Mouse (Mus musculus) midbrain, embryonic 14.5 days (tissue): ENCODE measurements around the gene Osbpl9. TPM values are rescaled to one million over a fixed set of nuclear protein-coding genes. Genes with fewer than 3 reads are reported as not detected.

ENCODE experiments used
- ATAC-seq: fragments of 200-750 bp; cut with Nextera tagmentation; 2 replicates; pipeline ENCODE4 v1.8.0; 2017; ENCODE audit warnings: moderate number of reproducible peaks, moderate library complexity; ENCODE audit not compliant: low FRiP score, low TSS enrichment
- DNase-seq: peaks from one replicate; pipeline ENCODE4 v3.0.0-alpha.2; 2015
- H3K27ac ChIP-seq: fragments of 300-500 bp; sonication (generic); replicated peaks from 2 replicates; pipeline ENCODE4 v1.5.1; 2014; ENCODE audit warnings: mild to moderate bottlenecking, low read depth, low read length, moderate library complexity
- H3K27me3 ChIP-seq: fragments of 300-500 bp; sonication (generic); 2 replicates; pipeline ENCODE4 v1.6.1; 2014; ENCODE audit warnings: low read length, control low read depth, mixed read lengths; ENCODE audit not compliant: control insufficient read depth, insufficient read depth
- H3K36me3 ChIP-seq: fragments of 300-500 bp; sonication (generic); 2 replicates; pipeline ENCODE4 v1.6.1; 2014; ENCODE audit warnings: low read length, control low read depth; ENCODE audit not compliant: control insufficient read depth, insufficient read depth
- H3K4me1 ChIP-seq: fragments of 300-500 bp; sonication (generic); 2 replicates; pipeline ENCODE4 v1.6.1; 2014; ENCODE audit warnings: mild to moderate bottlenecking, antibody characterized with exemption, low read length, control low read depth; ENCODE audit not compliant: control insufficient read depth, insufficient read depth
- H3K4me2 ChIP-seq: fragments of 300-500 bp; sonication (generic); 2 replicates; pipeline ENCODE4 v1.6.1; 2014; ENCODE audit warnings: mild to moderate bottlenecking, low read length, moderate library complexity
- H3K4me3 ChIP-seq: fragments of 300-500 bp; sonication (generic); replicated peaks from 2 replicates; pipeline ENCODE4 v1.5.1; 2014; ENCODE audit warnings: low read depth, low read length
- H3K9ac ChIP-seq: fragments of 300-500 bp; sonication (generic); replicated peaks from 2 replicates; pipeline ENCODE4 v1.6.1; 2014; ENCODE audit warnings: mild to moderate bottlenecking, low read length, moderate library complexity
- H3K9me3 ChIP-seq: fragments of 300-500 bp; sonication (generic); 2 replicates; pipeline ENCODE4 v1.6.1; 2016; ENCODE audit warnings: low read length, control low read depth, mixed read lengths; ENCODE audit not compliant: control insufficient read depth
- WGBS: fragments of 180-500 bp; shearing (Covaris S2); extraction: QIAGEN DNeasy Blood & Tissue Kit; methylation state at CpG from one replicate; pipeline ENCODE4 v1.1.7; 2014; 5-methylcytosine and 5-hydroxymethylcytosine counted together
- polyA plus RNA-seq: library from polyadenylated mRNA; unstranded; fragments of >200 nt; fragmentation: Nextera tagmentation; extraction: Ambion mirVana; gene quantifications from 2 replicates; pipeline ENCODE4 v1.2.1, GENCODE M21; 2014

The Osbpl9 gene
- polyA plus RNA-seq, 1 experiment from 2014 or later, result 81.1 TPM

- Histone ChIP-seq H3K4me2 (no peak overlapping the region), H3K4me1 (peaks cover 3% of the 10 kb centered on the region; the same call in 1 of the 2 replicates), H3K4me3 (no peak overlapping the region), H3K9me3 (no peaks in the 10 kb centered on the region), H3K9ac (no peak overlapping the region), H3K27me3 (no peaks in the 10 kb centered on the region), H3K27ac (no peak overlapping the region), H3K36me3 (no peaks in the 10 kb centered on the region)
- DNase-seq (peak; percentile 30), ATAC-seq (no peak)
- 71% methylated on average over 9 of the region's 9 CpGs for WGBS
Measured at GRCm38 (mm10) chr4:109234806-109235350, 32.8 kb upstream of the Osbpl9 start.

- H3K27ac ChIP-seq, result no peak within 1 kb of the TSS
Measured at GRCm38 (mm10) chr4:109234185-109234584, 32.1 kb upstream of the Osbpl9 start, which contains the start of gene Calr4. Gene Calr4 (plus strand): TSS chr4:109234485.

GRCm38 (mm10) chr4:109229766-109230279 lies 27.8 kb upstream of the Osbpl9 start:
- no peak overlapping the region for H3K4me2 ChIP-seq
- ATAC-seq, result no peak

More at GRCm38 (mm10) chr4:109234185-109234584, 32.1 kb upstream of the Osbpl9 start, which contains the start of gene Calr4:
- H3K4me2 ChIP-seq, result no peak within 1 kb of the TSS
- H3K9ac ChIP-seq, result no peak within 1 kb of the TSS
- no peak for DNase-seq
- WGBS, result 85% methylated on average over 2 of the region's 2 CpGs
- no peaks in the 10 kb centered on the region for H3K27me3 ChIP-seq
- H3K36me3 ChIP-seq, result no peaks in the 10 kb centered on the region
- no peak within 1 kb of the TSS for H3K4me3 ChIP-seq
- ATAC-seq, result no peak
- peaks cover 3% of the 10 kb centered on the region; the same call in 1 of the 2 replicates for H3K4me1 ChIP-seq
- no peaks in the 10 kb centered on the region for H3K9me3 ChIP-seq

GRCm38 (mm10) chr4:109226071-109226470 lies 24.0 kb upstream of the Osbpl9 start:
- H3K4me3 ChIP-seq, result no peak overlapping the region
- no peak overlapping the region for H3K4me2 ChIP-seq
- H3K27me3 ChIP-seq, result no peaks in the 10 kb centered on the region
- ATAC-seq, result no peak
- H3K9ac ChIP-seq, result no peak overlapping the region
- H3K36me3 ChIP-seq, result no peaks in the 10 kb centered on the region
- H3K27ac ChIP-seq, result peak overlapping the region; percentile 63
- 67% methylated on average over 5 of the region's 5 CpGs for WGBS
- no peak for DNase-seq
- H3K4me1 ChIP-seq, result peaks cover 9% of the 10 kb centered on the region; the same call in 1 of the 2 replicates
- no peaks in the 10 kb centered on the region for H3K9me3 ChIP-seq

More at GRCm38 (mm10) chr4:109229766-109230279, 27.8 kb upstream of the Osbpl9 start:
- no peak overlapping the region for H3K9ac ChIP-seq
- no peak overlapping the region for H3K4me3 ChIP-seq
- H3K27me3 ChIP-seq, result no peaks in the 10 kb centered on the region
- no peaks in the 10 kb centered on the region for H3K9me3 ChIP-seq
- peak; percentile 19 for DNase-seq
- H3K36me3 ChIP-seq, result no peaks in the 10 kb centered on the region
- H3K4me1 ChIP-seq, result peaks cover 4% of the 10 kb centered on the region; the same call in 1 of the 2 replicates
- 58% methylated on average over 7 of the region's 7 CpGs for WGBS
- H3K27ac ChIP-seq, result no peak overlapping the region

- Histone ChIP-seq H3K27ac (peak overlapping the region; percentile 62), H3K4me1 (peaks cover 9% of the 10 kb centered on the region; the same call in 1 of the 2 replicates), H3K36me3 (no peaks in the 10 kb centered on the region), H3K4me2 (no peak overlapping the region), H3K27me3 (no peaks in the 10 kb centered on the region), H3K9ac (no peak overlapping the region), H3K9me3 (no peaks in the 10 kb centered on the region), H3K4me3 (no peak overlapping the region)
- DNase-seq, result peak; percentile 36
- WGBS, result 58% methylated on average over 6 of the region's 6 CpGs
- ATAC-seq, result peak; percentile 56; the same call in 1 of the 2 replicates
Measured at GRCm38 (mm10) chr4:109225606-109226005, 23.5 kb upstream of the Osbpl9 start.

- Histone ChIP-seq H3K4me1 (peaks cover 9% of the 10 kb centered on the region; the same call in 1 of the 2 replicates), H3K9me3 (no peaks in the 10 kb centered on the region), H3K36me3 (no peaks in the 10 kb centered on the region), H3K4me2 (no peak overlapping the region), H3K27me3 (no peaks in the 10 kb centered on the region), H3K27ac (peak overlapping the region; percentile 62), H3K9ac (no peak overlapping the region), H3K4me3 (no peak overlapping the region)
- DNase-seq, result peak; percentile 78
- ATAC-seq, result peak; percentile 92
- 31% methylated on average over 13 of the region's 13 CpGs for WGBS
Measured at GRCm38 (mm10) chr4:109224762-109225552, 22.9 kb upstream of the Osbpl9 start.

- no peak overlapping the region for H3K4me3 ChIP-seq
- H3K36me3 ChIP-seq, result no peaks in the 10 kb centered on the region
- H3K27ac ChIP-seq, result no peak overlapping the region
- no peaks in the 10 kb centered on the region for H3K9me3 ChIP-seq
- no peaks in the 10 kb centered on the region for H3K27me3 ChIP-seq
- peaks cover 9% of the 10 kb centered on the region; the same call in 1 of the 2 replicates for H3K4me1 ChIP-seq
- ATAC-seq, result no peak
- H3K4me2 ChIP-seq, result no peak overlapping the region
- H3K9ac ChIP-seq, result no peak overlapping the region
- WGBS, result 91% methylated on average over 3 of the region's 3 CpGs
- no peak for DNase-seq
Measured at GRCm38 (mm10) chr4:109222001-109222400, 19.9 kb upstream of the Osbpl9 start.

GRCm38 (mm10) chr4:109220441-109220940 lies 18.4 kb upstream of the Osbpl9 start:
- DNase-seq, result no peak
- H3K27me3 ChIP-seq, result no peaks in the 10 kb centered on the region
- no peak for ATAC-seq
- H3K4me1 ChIP-seq, result peaks cover 9% of the 10 kb centered on the region; the same call in 1 of the 2 replicates
- no peaks in the 10 kb centered on the region for H3K36me3 ChIP-seq
- no peak overlapping the region for H3K9ac ChIP-seq
- H3K4me3 ChIP-seq, result no peak overlapping the region
- WGBS, result 77% methylated on average over 14 of the region's 14 CpGs
- H3K27ac ChIP-seq, result no peak overlapping the region
- H3K9me3 ChIP-seq, result no peaks in the 10 kb centered on the region
- no peak overlapping the region for H3K4me2 ChIP-seq
